Mouse (Mus musculus) midbrain, postnatal 0 days (tissue): ENCODE measurements around the gene Ifna12. TPM values are rescaled to one million over a fixed set of nuclear protein-coding genes. Genes with fewer than 3 reads are reported as not detected.
"Not testable (repeated sequence)": the region's sequence is repeated elsewhere in the genome, so short reads cannot be mapped to it uniquely, and the experiment has no call there.

Experiments used
- ATAC-seq: fragments of 200-750 bp; cut with Nextera tagmentation; 2 replicates; pipeline ENCODE4 v1.8.0; 2017; ENCODE audit warnings: moderate number of reproducible peaks, mild to moderate bottlenecking, moderate TSS enrichment, moderate library complexity; ENCODE audit not compliant: low FRiP score
- DNase-seq: peaks from one replicate; pipeline ENCODE4 v3.0.0-alpha.2; 2015; ENCODE audit warnings: low spot score
- H3K27ac ChIP-seq: fragments of 300-500 bp; sonication (generic); 2 replicates; pipeline ENCODE4 v1.5.1; 2014; ENCODE audit warnings: low read depth, mild to moderate bottlenecking, low read length, mixed read lengths
- H3K27me3 ChIP-seq: fragments of 300-500 bp; sonication (generic); 2 replicates; pipeline ENCODE4 v1.6.1; 2014; ENCODE audit warnings: low read length, control low read depth, mixed read lengths; ENCODE audit not compliant: insufficient read depth
- H3K36me3 ChIP-seq: fragments of 300-500 bp; sonication (generic); 2 replicates; pipeline ENCODE4 v1.6.1; 2014; ENCODE audit warnings: low read length, control low read depth, mixed read lengths; ENCODE audit not compliant: insufficient read depth
- H3K4me1 ChIP-seq: fragments of 300-500 bp; sonication (generic); 2 replicates; pipeline ENCODE4 v1.6.1; 2014; ENCODE audit warnings: mild to moderate bottlenecking, control low read depth, antibody characterized with exemption, low read length, mixed read lengths; ENCODE audit not compliant: insufficient read depth
- H3K4me2 ChIP-seq: fragments of 300-500 bp; sonication (generic); 2 replicates; pipeline ENCODE4 v1.6.1; 2014; ENCODE audit warnings: low read depth, mild to moderate bottlenecking, low read length, mixed read lengths; ENCODE audit not compliant: poor library complexity, severe bottlenecking
- H3K4me3 ChIP-seq: fragments of 300-500 bp; sonication (generic); 2 replicates; pipeline ENCODE4 v1.5.1; 2014; ENCODE audit warnings: low read depth, mild to moderate bottlenecking, low read length, moderate library complexity
- H3K9ac ChIP-seq: fragments of 300-500 bp; sonication (generic); replicated peaks from 2 replicates; pipeline ENCODE4 v1.6.1; 2014; ENCODE audit warnings: mild to moderate bottlenecking, low read length, moderate library complexity, mixed read lengths; ENCODE audit not compliant: poor library complexity, severe bottlenecking
- H3K9me3 ChIP-seq: fragments of 300-500 bp; sonication (generic); 2 replicates; pipeline ENCODE4 v1.6.1; 2016; ENCODE audit warnings: low read length, control low read depth
- CTCF ChIP-seq: IDR thresholded peaks from 2 replicates; pipeline ENCODE4 v1.5.1; 2016; ENCODE audit warnings: antibody characterized with exemption, mild to moderate bottlenecking
- WGBS: fragments of 180-500 bp; shearing (Covaris S2); extraction: QIAGEN DNeasy Blood & Tissue Kit; methylation state at CpG from one replicate; pipeline ENCODE4 v1.1.7; 2014; 5-methylcytosine and 5-hydroxymethylcytosine counted together
- polyA plus RNA-seq: library from polyadenylated mRNA; unstranded; fragments of >200 nt; fragmentation: Nextera tagmentation; extraction: Ambion mirVana; gene quantifications from 2 replicates; pipeline ENCODE4 v1.2.1, GENCODE M21; 2015
- total RNA-seq: library from RNA; depleted of rRNA; stranded (reverse); fragments of >200 nt; gene quantifications from 2 replicates; pipeline ENCODE4 v1.2.3, GENCODE M21; 2014; rRNA removed

Gene Ifna12
- total and polyA plus RNA-seq, 2 experiments from 2014 or later = not detected

DNA sequence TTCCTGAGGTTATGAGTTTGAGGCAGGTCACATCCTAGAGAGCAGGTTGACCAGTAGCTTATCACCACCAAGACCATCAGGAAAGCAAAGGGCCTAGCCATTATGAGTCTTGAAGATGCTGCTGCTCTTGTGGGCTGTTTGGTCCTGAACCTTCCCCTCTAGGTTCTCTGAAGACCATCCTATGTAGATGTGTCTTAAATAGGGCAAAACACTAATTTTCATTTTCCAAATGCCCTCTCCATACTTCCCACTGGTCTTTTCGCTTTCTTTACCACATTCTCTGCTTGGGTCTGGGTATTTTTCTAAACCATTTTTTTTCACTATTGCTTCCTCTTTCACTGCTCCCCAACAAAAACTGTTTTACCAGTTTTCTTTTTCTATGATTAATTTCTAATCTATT, 10.9 kb downstream of the Ifna12 start, which contains the start of gene Ifna9:
Gene Ifna9, minus strand, starts transcription at position 101 of the 400 bp plus-strand sequence.
- TF ChIP-seq CTCF = no peak
- no peak within 1 kb of the TSS for H3K27ac ChIP-seq
- WGBS = 97% methylated on average over 1 of the region's 1 CpGs

DNA sequence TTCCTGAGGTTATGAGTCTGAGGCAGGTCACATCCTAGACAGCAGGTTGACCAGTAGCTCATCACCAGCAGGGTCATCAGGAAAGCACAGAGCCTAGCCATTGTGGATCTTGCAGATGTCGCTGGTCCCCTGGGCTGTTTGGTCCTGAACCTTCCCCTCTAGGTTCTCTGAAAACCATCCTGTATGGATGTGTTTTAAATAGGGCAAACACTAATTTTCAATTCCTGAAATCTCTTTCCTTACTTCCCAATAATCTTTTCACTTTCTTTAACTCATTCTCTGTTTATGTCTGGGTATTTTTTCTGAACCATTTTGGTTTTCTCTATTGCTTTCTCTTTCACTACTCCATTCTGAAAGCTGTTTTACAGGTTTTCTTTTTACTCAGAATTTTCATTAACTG, 31.5 kb downstream of the Ifna12 start, which contains the start of gene Ifna14:
Gene Ifna14, minus strand, starts transcription at position 101 of the 400 bp plus-strand sequence.
- no peaks in the 10 kb centered on the region for H3K27me3 ChIP-seq
- H3K27ac ChIP-seq = no peak within 1 kb of the TSS
- ATAC-seq (no peak), DNase-seq (no peak)
- TF ChIP-seq CTCF = no peak
- H3K9me3 ChIP-seq = no peaks in the 10 kb centered on the region
- no peaks in the 10 kb centered on the region for H3K4me1 ChIP-seq
- no peak within 1 kb of the TSS for H3K4me2 ChIP-seq
- no peak within 1 kb of the TSS for H3K4me3 ChIP-seq
- H3K9ac ChIP-seq = no peak within 1 kb of the TSS
- H3K36me3 ChIP-seq = no peaks in the 10 kb centered on the region
- 71% methylated on average over 1 of the region's 1 CpGs for WGBS

More for the DNA sequence above, 10.9 kb downstream of the Ifna12 start, which contains the start of gene Ifna9:
- H3K36me3 ChIP-seq = no peaks in the 10 kb centered on the region
- H3K4me3 ChIP-seq = no peak within 1 kb of the TSS
- H3K27me3 ChIP-seq = no peaks in the 10 kb centered on the region
- DNase-seq (no peak), ATAC-seq (no peak)
- no peaks in the 10 kb centered on the region for H3K4me1 ChIP-seq
- H3K4me2 ChIP-seq = no peak within 1 kb of the TSS
- H3K9ac ChIP-seq = no peak within 1 kb of the TSS
- no peaks in the 10 kb centered on the region for H3K9me3 ChIP-seq

DNA sequence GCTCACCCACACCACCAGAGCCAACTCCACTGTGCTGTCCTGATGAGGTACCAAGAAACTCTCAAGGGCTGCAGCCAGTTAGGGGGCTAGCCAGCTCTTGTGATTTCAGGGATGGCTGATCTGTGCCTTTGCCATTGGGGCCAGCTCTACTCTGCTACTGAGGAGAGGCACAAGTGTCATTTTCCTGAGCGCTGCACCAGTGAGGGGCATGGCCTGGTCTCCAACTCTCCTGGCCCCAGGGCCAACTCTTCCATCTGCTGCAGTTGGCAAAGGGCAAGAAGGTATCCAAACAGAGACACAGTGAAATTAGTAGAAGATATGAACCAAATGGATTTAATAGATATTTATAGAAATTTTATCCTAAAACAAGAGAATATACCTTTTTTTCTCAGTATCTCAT, 41.4 kb downstream of the Ifna12 start:
- ATAC-seq (no peak), DNase-seq (no peak)
- Histone ChIP-seq H3K9ac (no peak overlapping the region), H3K4me3 (no peak overlapping the region), H3K36me3 (no peaks in the 10 kb centered on the region), H3K9me3 (no peaks in the 10 kb centered on the region), H3K27ac (no peak overlapping the region), H3K27me3 (no peaks in the 10 kb centered on the region), H3K4me2 (no peak overlapping the region), H3K4me1 (no peaks in the 10 kb centered on the region)
- no peak for TF ChIP-seq CTCF
- WGBS = 96% methylated on average over 1 of the region's 1 CpGs

DNA sequence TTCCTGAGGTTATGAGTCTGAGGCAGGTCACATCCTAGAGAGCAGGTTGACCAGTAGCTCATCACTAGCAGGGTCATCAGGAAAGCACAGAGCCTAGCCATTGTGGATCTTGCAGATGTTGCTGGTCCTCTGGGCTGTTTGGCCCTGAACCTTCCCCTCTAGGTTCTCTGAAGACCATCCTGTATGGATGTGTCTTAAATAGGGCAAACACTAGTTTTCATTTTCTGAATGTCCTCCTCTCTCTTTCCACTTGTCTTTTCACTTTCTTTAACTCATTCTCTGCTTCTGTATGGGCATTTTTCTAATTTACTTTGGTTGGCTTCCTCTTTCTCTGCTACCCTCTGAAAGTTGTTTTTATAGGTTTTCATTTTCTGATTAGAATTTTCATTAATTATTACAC, 45.0 kb downstream of the Ifna12 start, which contains the start of gene Ifna15:
Gene Ifna15, minus strand, starts transcription at position 101 of the 400 bp plus-strand sequence.
- H3K4me3 ChIP-seq, H3K4me1 ChIP-seq, H3K4me2 ChIP-seq, ATAC-seq, H3K9me3 ChIP-seq, H3K36me3 ChIP-seq, DNase-seq, H3K27me3 ChIP-seq, H3K9ac ChIP-seq, H3K27ac ChIP-seq: not testable (repeated sequence)

Other genes with a start within 250 kb of the Ifna12 start
Only the 30 nearest of the 32 such genes appear.
- 2.6 and 4.7 TPM in 2 replicates for gene Hacd4, start 164.4 kb downstream of the Ifna12 start, total RNA-seq
- 3.7 and 4.1 TPM in 2 replicates for gene Hacd4, start 164.4 kb downstream of the Ifna12 start, polyA plus RNA-seq
- not detected in 2 replicates for gene Ifnb1, start 80.6 kb downstream of the Ifna12 start, total RNA-seq
- gene Ifnb1, start 80.6 kb downstream of the Ifna12 start, polyA plus RNA-seq = not detected in 2 replicates
- gene Ifna15, start 45.1 kb downstream of the Ifna12 start, total RNA-seq = not detected in 2 replicates
- gene Ifna15, start 45.1 kb downstream of the Ifna12 start, polyA plus RNA-seq = not detected in 2 replicates
- not detected in 2 replicates for gene Ifna14, start 31.6 kb downstream of the Ifna12 start, total RNA-seq
- gene Ifna14, start 31.6 kb downstream of the Ifna12 start, polyA plus RNA-seq = not detected in 2 replicates
- gene Ifna9, start 11.0 kb downstream of the Ifna12 start, total RNA-seq = not detected in 2 replicates
- gene Ifna9, start 11.0 kb downstream of the Ifna12 start, polyA plus RNA-seq = not detected in 2 replicates
- not detected in 2 replicates for gene C87499, start 31.0 kb upstream of the Ifna12 start, total RNA-seq
- not detected in 2 replicates for gene C87499, start 31.0 kb upstream of the Ifna12 start, polyA plus RNA-seq
- not detected in 2 replicates for gene Ifna13, start 41.1 kb upstream of the Ifna12 start, total RNA-seq
- gene Ifna13, start 41.1 kb upstream of the Ifna12 start, polyA plus RNA-seq = not detected in 2 replicates
- not detected in 2 replicates for gene Ifna16, start 73.5 kb upstream of the Ifna12 start, total RNA-seq
- gene Ifna16, start 73.5 kb upstream of the Ifna12 start, polyA plus RNA-seq = not detected in 2 replicates
- gene Ifna2, start 80.5 kb upstream of the Ifna12 start, total RNA-seq = not detected in 2 replicates
- gene Ifna2, start 80.5 kb upstream of the Ifna12 start, polyA plus RNA-seq = not detected in 2 replicates
- gene Ifnab, start 88.0 kb upstream of the Ifna12 start, total RNA-seq = not detected in 2 replicates
- not detected in 2 replicates for gene Ifnab, start 88.0 kb upstream of the Ifna12 start, polyA plus RNA-seq
- gene Gm26566, start 118.4 kb upstream of the Ifna12 start, total RNA-seq = 0.71 TPM in 1 of 2 replicates, not detected in the other
- 0.49 and 1.3 TPM in 2 replicates for gene Gm26566, start 118.4 kb upstream of the Ifna12 start, polyA plus RNA-seq
- 148 and 172 TPM in 2 replicates for gene Klhl9, start 119.1 kb upstream of the Ifna12 start, total RNA-seq
- 77.6 and 82.5 TPM in 2 replicates for gene Klhl9, start 119.1 kb upstream of the Ifna12 start, polyA plus RNA-seq
- gene Gm13271, start 151.5 kb upstream of the Ifna12 start, total RNA-seq = not detected in 2 replicates
- gene Gm13271, start 151.5 kb upstream of the Ifna12 start, polyA plus RNA-seq = not detected in 2 replicates
- not detected in 2 replicates for gene Gm13283, start 156.7 kb upstream of the Ifna12 start, total RNA-seq
- gene Gm13283, start 156.7 kb upstream of the Ifna12 start, polyA plus RNA-seq = not detected in 2 replicates
- not detected in 2 replicates for gene Gm13290, start 170.5 kb upstream of the Ifna12 start, total RNA-seq
- not detected in 2 replicates for gene Gm13290, start 170.5 kb upstream of the Ifna12 start, polyA plus RNA-seq
- not detected in 2 replicates for gene Gm13289, start 173.5 kb upstream of the Ifna12 start, total RNA-seq
- gene Gm13289, start 173.5 kb upstream of the Ifna12 start, polyA plus RNA-seq = not detected in 2 replicates
- not detected in 2 replicates for gene Gm13272, start 176.5 kb upstream of the Ifna12 start, total RNA-seq
- gene Gm13272, start 176.5 kb upstream of the Ifna12 start, polyA plus RNA-seq = not detected in 2 replicates
- not detected in 2 replicates for gene Ifnz, start 178.8 kb upstream of the Ifna12 start, total RNA-seq
- not detected in 2 replicates for gene Ifnz, start 178.8 kb upstream of the Ifna12 start, polyA plus RNA-seq
- gene Gm13276, start 182.3 kb upstream of the Ifna12 start, total RNA-seq = not detected in 2 replicates
- gene Gm13276, start 182.3 kb upstream of the Ifna12 start, polyA plus RNA-seq = not detected in 2 replicates
- not detected in 2 replicates for gene Gm13277, start 185.3 kb upstream of the Ifna12 start, total RNA-seq
- gene Gm13277, start 185.3 kb upstream of the Ifna12 start, polyA plus RNA-seq = not detected in 2 replicates
- gene Gm13278, start 188.2 kb upstream of the Ifna12 start, total RNA-seq = not detected in 2 replicates
- gene Gm13278, start 188.2 kb upstream of the Ifna12 start, polyA plus RNA-seq = not detected in 2 replicates
- not detected in 2 replicates for gene Gm13275, start 191.1 kb upstream of the Ifna12 start, total RNA-seq
- gene Gm13275, start 191.1 kb upstream of the Ifna12 start, polyA plus RNA-seq = not detected in 2 replicates
- gene Gm13279, start 194.0 kb upstream of the Ifna12 start, total RNA-seq = not detected in 2 replicates
- not detected in 2 replicates for gene Gm13279, start 194.0 kb upstream of the Ifna12 start, polyA plus RNA-seq
- gene Gm13285, start 196.3 kb upstream of the Ifna12 start, total RNA-seq = not detected in 2 replicates
- not detected in 2 replicates for gene Gm13285, start 196.3 kb upstream of the Ifna12 start, polyA plus RNA-seq
- gene Gm13287, start 199.9 kb upstream of the Ifna12 start, total RNA-seq = not detected in 2 replicates
- not detected in 2 replicates for gene Gm13287, start 199.9 kb upstream of the Ifna12 start, polyA plus RNA-seq
- not detected in 2 replicates for gene Gm13288, start 202.2 kb upstream of the Ifna12 start, total RNA-seq
- not detected in 2 replicates for gene Gm13288, start 202.2 kb upstream of the Ifna12 start, polyA plus RNA-seq
- gene Ifna7, start 212.9 kb upstream of the Ifna12 start, total RNA-seq = not detected in 2 replicates
- gene Ifna7, start 212.9 kb upstream of the Ifna12 start, polyA plus RNA-seq = not detected in 2 replicates
- gene Ifna11, start 216.6 kb upstream of the Ifna12 start, total RNA-seq = not detected in 2 replicates
- gene Ifna11, start 216.6 kb upstream of the Ifna12 start, polyA plus RNA-seq = not detected in 2 replicates
- not detected in 2 replicates for gene Ifna6, start 224.0 kb upstream of the Ifna12 start, total RNA-seq
- gene Ifna6, start 224.0 kb upstream of the Ifna12 start, polyA plus RNA-seq = not detected in 2 replicates
- not detected in 2 replicates for gene Ifna5, start 232.1 kb upstream of the Ifna12 start, total RNA-seq
- gene Ifna5, start 232.1 kb upstream of the Ifna12 start, polyA plus RNA-seq = not detected in 2 replicates